Mouse (Mus musculus) left cerebral cortex, adult 8-10 months (tissue): ENCODE data around the gene Rhox2g. TPM values are rescaled to one million over a fixed set of nuclear protein-coding genes. Genes with fewer than 3 reads are reported as not detected.
"Not testable (repeated sequence)": the region's sequence is repeated elsewhere in the genome, so short reads cannot be mapped to it uniquely, and the experiment has no call there.

Experiments
- DNase-seq, 2 experiments: peaks; one replicate each; pipeline ENCODE4 v3.0.0; 2022; ENCODE audit warnings: low spot score in 2 of 2
- total RNA-seq, 4 experiments: library from RNA; stranded (reverse); gene quantifications; 2 replicates each; pipeline ENCODE4 v1.2.4; 2022

Rhox2g gene
- total RNA-seq, result not detected

GRCm38 (mm10) chrX:37643370-37643769 lies at the start of gene Rhox2g:
Rhox2g (minus strand) TSS chrX:37643470.
- DNase-seq, result not testable (repeated sequence)

- DNase-seq, result no peak
Observed at GRCm38 (mm10) chrX:37692261-37692660, 49.0 kb upstream of the Rhox2g start.

- DNase-seq, result no peak
Observed at GRCm38 (mm10) chrX:37683031-37683715, 39.9 kb upstream of the Rhox2g start.

GRCm38 (mm10) chrX:37673177-37673576 lies 29.9 kb upstream of the Rhox2g start, which contains the start of gene Rhox2h:
Rhox2h (minus strand) TSS chrX:37673277.
- DNase-seq, result not testable (repeated sequence)

GRCm38 (mm10) chrX:37668664-37669063 lies 25.4 kb upstream of the Rhox2g start, which contains the start of gene Rhox3h:
Rhox3h (minus strand) TSS chrX:37668764.
- not testable (repeated sequence) for DNase-seq

- not testable (repeated sequence) for DNase-seq
Observed at GRCm38 (mm10) chrX:37651227-37651626, 8.0 kb upstream of the Rhox2g start, which contains the start of gene Rhox4g. Rhox4g (minus strand) TSS chrX:37651327.

- DNase-seq, result not testable (repeated sequence)
Observed at GRCm38 (mm10) chrX:37628512-37628911, 14.8 kb downstream of the Rhox2g start, which contains the start of gene Rhox3g. Rhox3g (minus strand) TSS chrX:37628612.

- DNase-seq, result not testable (repeated sequence)
Observed at GRCm38 (mm10) chrX:37607604-37608003, 35.7 kb downstream of the Rhox2g start, which contains the start of gene Rhox4f. Rhox4f (minus strand) TSS chrX:37607704.

Other genes with a start within 250 kb of the Rhox2g start
- gene Rhox2b, start 231.4 kb downstream of the Rhox2g start, total RNA-seq, result not detected
- not detected for gene Rhox4b, start 211.0 kb downstream of the Rhox2g start, total RNA-seq
- not detected for gene Rhox2c, start 189.8 kb downstream of the Rhox2g start, total RNA-seq
- not detected for gene Rhox3c, start 184.9 kb downstream of the Rhox2g start, total RNA-seq
- not detected for gene Rhox4c, start 163.1 kb downstream of the Rhox2g start, total RNA-seq
- gene Rhox2d, start 150.0 kb downstream of the Rhox2g start, total RNA-seq, result not detected
- gene Rhox4d, start 129.1 kb downstream of the Rhox2g start, total RNA-seq, result not detected
- gene Rhox2e, start 113.0 kb downstream of the Rhox2g start, total RNA-seq, result not detected
- not detected for gene Rhox3e, start 101.5 kb downstream of the Rhox2g start, total RNA-seq
- gene Rhox4e, start 86.1 kb downstream of the Rhox2g start, total RNA-seq, result not detected
- gene Rhox2f, start 72.1 kb downstream of the Rhox2g start, total RNA-seq, result not detected
- not detected for gene Rhox3f, start 62.5 kb downstream of the Rhox2g start, total RNA-seq
- not detected for gene Rhox4f, start 35.8 kb downstream of the Rhox2g start, total RNA-seq
- gene Rhox3g, start 14.9 kb downstream of the Rhox2g start, total RNA-seq, result not detected
- gene Rhox4g, start 7.9 kb upstream of the Rhox2g start, total RNA-seq, result not detected
- gene Rhox3h, start 25.3 kb upstream of the Rhox2g start, total RNA-seq, result not detected
- not detected for gene Rhox2h, start 29.8 kb upstream of the Rhox2g start, total RNA-seq
- gene Rhox5, start 161.4 kb upstream of the Rhox2g start, total RNA-seq, result not detected
- gene Rhox6, start 183.4 kb upstream of the Rhox2g start, total RNA-seq, result not detected
- gene Rhox7a, start 188.2 kb upstream of the Rhox2g start, total RNA-seq, result not detected
- not detected for gene Rhox8, start 235.5 kb upstream of the Rhox2g start, total RNA-seq